Mouse (Mus musculus): ENCODE measurements around the gene Atox1. TPM values are rescaled to one million over a fixed set of nuclear protein-coding genes. Genes with fewer than 3 reads are reported as not detected.
"Not testable (repeated sequence)": the region's sequence is repeated elsewhere in the genome, so short reads cannot be mapped to it uniquely, and the experiment has no call there.

Atox1 gene
- polyA plus RNA-seq, 1 experiment = 237 TPM

DNA sequence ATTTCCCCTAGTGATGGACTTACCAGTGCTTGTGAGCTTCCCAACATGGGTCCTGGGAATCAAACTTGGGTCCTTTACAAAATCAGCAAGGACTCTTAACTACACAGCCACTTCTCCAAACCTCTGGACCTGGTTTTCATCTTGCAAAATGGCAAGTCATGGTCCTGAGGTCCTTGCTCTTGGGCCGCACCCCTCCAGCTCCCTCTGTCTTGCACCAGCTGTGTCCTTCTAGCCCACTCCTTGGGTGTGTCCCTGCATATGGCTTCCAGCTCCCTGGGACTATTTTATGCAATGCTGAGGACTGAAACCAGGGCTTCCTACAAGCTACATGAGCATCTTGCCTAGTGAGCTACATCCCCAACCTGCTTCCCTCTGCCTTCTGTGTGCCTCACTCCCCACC is 38.1 kb downstream of the Atox1 start, which contains the start of gene Sparc:
Gene Sparc (minus strand): TSS at position 206 of the 400 bp plus-strand sequence.
- no peak for TF ChIP-seq CTCF (IDR thresholded peaks at IDR 0.05; ENCODE audit: extremely low read depth, insufficient read depth, insufficient read length, insufficient replicate concordance)
- TF ChIP-seq POLR2A (IDR thresholded peaks at IDR 0.05; ENCODE audit: low read depth, low read length) = no peak
- Histone ChIP-seq H3K27ac (ENCODE audit: insufficient read depth, low read length) (no peak within 1 kb of the TSS), H3K4me1 (ENCODE audit: control insufficient read depth, insufficient read depth, insufficient read length) (no peaks in the 10 kb centered on the region), H3K27me3 (ENCODE audit: control insufficient read depth, insufficient read depth, low read length) (no peaks in the 10 kb centered on the region), H3K4me3 (ENCODE audit: extremely low read depth, insufficient read depth, insufficient read length) (no peak within 1 kb of the TSS), H3K36me3 (ENCODE audit: control insufficient read depth, insufficient read depth, low read length) (no peaks in the 10 kb centered on the region)
- DNase-seq (ENCODE audit: low read depth in 1 of 2, low spot score in 2 of 2) = no peak
- WGBS = 96% methylated on average over 1 of the region's 1 CpGs

GRCm38 (mm10) chr11:55419678-55420307 is 41.2 kb downstream of the Atox1 start:
- TF ChIP-seq POLR2A (IDR thresholded peaks at IDR 0.05; ENCODE audit: low read depth, low read length) (peak; percentile 36), CTCF (IDR thresholded peaks at IDR 0.05; ENCODE audit: extremely low read depth, insufficient read depth, insufficient read length, insufficient replicate concordance) (no peak)
- peak overlapping the region; percentile 47; the same call in 1 of the 2 replicates for H3K4me3 ChIP-seq (ENCODE audit: extremely low read depth, insufficient read depth, insufficient read length)
- H3K27me3 ChIP-seq (ENCODE audit: control insufficient read depth, insufficient read depth, low read length) = no peaks in the 10 kb centered on the region
- H3K36me3 ChIP-seq (ENCODE audit: control insufficient read depth, insufficient read depth, low read length) = no peaks in the 10 kb centered on the region
- no peak for DNase-seq (ENCODE audit: low read depth in 1 of 2, low spot score in 2 of 2)
- H3K27ac ChIP-seq (ENCODE audit: insufficient read depth, low read length) = peak overlapping the region; percentile 70
- 55% methylated on average over 9 of the region's 9 CpGs for WGBS
- no peaks in the 10 kb centered on the region; the same call in 1 of the 2 replicates for H3K4me1 ChIP-seq (ENCODE audit: control insufficient read depth, insufficient read depth, insufficient read length)

GRCm38 (mm10) chr11:55419296-55419677 is 41.8 kb downstream of the Atox1 start:
- no peak for DNase-seq (ENCODE audit: low read depth in 1 of 2, low spot score in 2 of 2)
- H3K27me3 ChIP-seq (ENCODE audit: control insufficient read depth, insufficient read depth, low read length) = no peaks in the 10 kb centered on the region
- no peaks in the 10 kb centered on the region; the same call in 1 of the 2 replicates for H3K4me1 ChIP-seq (ENCODE audit: control insufficient read depth, insufficient read depth, insufficient read length)
- WGBS = 65% methylated on average over 4 of the region's 4 CpGs
- peak overlapping the region; percentile 70 for H3K27ac ChIP-seq (ENCODE audit: insufficient read depth, low read length)
- TF ChIP-seq CTCF (IDR thresholded peaks at IDR 0.05; ENCODE audit: extremely low read depth, insufficient read depth, insufficient read length, insufficient replicate concordance) (no peak), POLR2A (IDR thresholded peaks at IDR 0.05; ENCODE audit: low read depth, low read length) (no peak)
- H3K4me3 ChIP-seq (ENCODE audit: extremely low read depth, insufficient read depth, insufficient read length) = peak overlapping the region; percentile 47
- no peaks in the 10 kb centered on the region for H3K36me3 ChIP-seq (ENCODE audit: control insufficient read depth, insufficient read depth, low read length)

DNA sequence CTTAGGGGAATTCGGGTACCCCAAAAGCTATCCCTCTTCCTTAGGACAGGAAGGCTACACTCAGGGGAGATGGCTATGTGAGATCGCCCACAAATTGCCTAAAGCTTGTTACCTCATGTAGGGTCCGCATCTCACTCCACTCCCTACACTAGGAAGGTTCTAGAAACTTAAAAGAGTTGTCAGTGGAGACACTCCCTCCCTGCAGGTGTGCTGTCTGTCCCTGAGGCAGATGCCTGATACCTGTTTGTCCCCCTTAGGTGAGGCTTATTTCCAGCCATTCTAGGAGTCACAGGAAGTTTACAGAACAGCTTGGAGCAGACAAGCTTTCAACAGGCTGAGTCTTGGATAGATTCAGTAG is 42.4 kb downstream of the Atox1 start:
- DNase-seq (ENCODE audit: low read depth in 1 of 2, low spot score in 2 of 2) = no peak
- 47% methylated on average over 3 of the region's 3 CpGs for WGBS
- no peak for TF ChIP-seq CTCF (IDR thresholded peaks at IDR 0.05; ENCODE audit: extremely low read depth, insufficient read depth, insufficient read length, insufficient replicate concordance)
- TF ChIP-seq POLR2A (IDR thresholded peaks at IDR 0.05; ENCODE audit: low read depth, low read length) = no peak
- H3K36me3 ChIP-seq (ENCODE audit: control insufficient read depth, insufficient read depth, low read length) = no peaks in the 10 kb centered on the region
- H3K4me1 ChIP-seq (ENCODE audit: control insufficient read depth, insufficient read depth, insufficient read length) = no peaks in the 10 kb centered on the region; the same call in 1 of the 2 replicates
- 0 out of 2 replicates have a peak overlapping the region, but pooled peaks have one; percentile 70 for H3K27ac ChIP-seq (ENCODE audit: insufficient read depth, low read length)
- no peaks in the 10 kb centered on the region for H3K27me3 ChIP-seq (ENCODE audit: control insufficient read depth, insufficient read depth, low read length)
- H3K4me3 ChIP-seq (ENCODE audit: extremely low read depth, insufficient read depth, insufficient read length) = peak overlapping the region; percentile 47; the same call in 1 of the 2 replicates

DNA sequence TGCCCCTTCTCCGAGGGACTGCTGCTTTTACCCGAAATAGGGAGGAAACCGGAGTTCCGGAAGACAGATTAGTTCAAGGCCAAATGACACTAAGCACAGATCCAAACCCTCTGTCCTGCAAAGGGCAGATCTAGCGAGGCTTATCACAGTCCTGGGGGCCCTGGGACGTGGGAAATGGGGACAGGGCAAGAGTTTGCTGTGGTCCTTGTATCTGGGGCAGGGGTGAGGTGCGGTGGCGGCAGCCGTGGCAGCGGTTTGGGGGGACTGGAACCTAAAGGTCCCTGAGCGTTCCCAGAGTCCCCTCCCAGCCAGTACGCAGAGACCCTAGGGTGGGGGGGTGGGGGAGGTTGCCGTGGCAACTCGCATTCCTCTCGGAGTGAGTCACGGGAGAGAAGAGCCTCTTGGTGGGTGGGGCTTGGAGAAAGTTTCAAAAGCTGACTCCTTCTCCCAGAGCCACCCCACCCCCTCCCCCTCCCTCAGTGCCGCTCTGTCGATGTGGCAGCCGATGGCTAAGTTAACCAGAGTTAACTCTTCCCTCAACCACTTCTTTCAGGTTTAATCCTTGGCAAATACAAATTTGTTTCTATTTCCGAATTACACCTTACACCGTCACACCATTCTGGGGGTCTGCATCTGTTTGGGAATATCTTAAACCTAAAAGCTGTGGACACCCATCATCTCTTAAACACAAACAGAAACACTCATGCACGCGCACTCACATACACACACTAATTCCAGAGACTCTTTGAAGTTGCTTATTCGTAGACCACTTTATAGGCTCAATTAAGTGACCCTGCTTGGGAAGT is 42.9 kb downstream of the Atox1 start:
- Histone ChIP-seq H3K27me3 (ENCODE audit: control insufficient read depth, insufficient read depth, low read length) (no peaks in the 10 kb centered on the region), H3K36me3 (ENCODE audit: control insufficient read depth, insufficient read depth, low read length) (no peaks in the 10 kb centered on the region), H3K27ac (ENCODE audit: insufficient read depth, low read length) (peak overlapping the region; percentile 75), H3K4me1 (ENCODE audit: control insufficient read depth, insufficient read depth, insufficient read length) (no peaks in the 10 kb centered on the region; the same call in 1 of the 2 replicates), H3K4me3 (ENCODE audit: extremely low read depth, insufficient read depth, insufficient read length) (peak overlapping the region; percentile 33; the same call in 1 of the 2 replicates)
- TF ChIP-seq CTCF (IDR thresholded peaks at IDR 0.05; ENCODE audit: extremely low read depth, insufficient read depth, insufficient read length, insufficient replicate concordance) = no peak
- 13% methylated on average over 24 of the region's 24 CpGs for WGBS
- DNase-seq (ENCODE audit: low read depth in 1 of 2, low spot score in 2 of 2) = no peak

DNA sequence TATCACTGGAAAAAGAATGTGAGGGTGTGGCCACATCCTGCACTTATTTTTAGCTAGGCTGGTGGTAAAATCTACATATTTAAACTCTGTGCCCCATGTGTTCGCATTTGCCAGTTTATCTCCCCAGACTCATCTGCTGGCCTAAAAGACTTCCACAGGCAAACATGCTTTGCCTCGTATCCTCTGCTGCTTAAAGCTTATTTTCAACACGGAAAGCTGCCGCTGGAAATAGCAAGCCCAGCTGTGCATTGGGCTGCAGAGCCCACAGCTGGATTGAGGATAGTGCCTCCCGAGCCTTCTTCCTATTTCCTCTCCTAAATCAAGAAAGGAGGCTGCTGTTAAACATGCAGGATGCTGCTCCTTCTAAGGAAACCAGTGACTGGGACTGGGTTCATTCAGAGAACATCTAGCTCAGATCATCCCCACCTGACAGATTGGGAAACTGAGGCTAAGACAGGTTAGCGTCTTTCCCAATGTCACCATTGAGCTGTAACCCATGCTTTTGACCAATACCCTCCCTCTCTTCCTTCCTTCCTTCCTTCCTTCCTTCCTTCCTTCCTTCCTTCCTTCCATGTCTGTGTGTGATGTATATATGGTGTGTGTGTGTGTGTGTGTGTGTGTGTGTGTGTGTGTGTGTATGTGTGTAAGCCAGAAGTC is 44.3 kb downstream of the Atox1 start:
- H3K27me3 ChIP-seq (ENCODE audit: control insufficient read depth, insufficient read depth, low read length) = no peaks in the 10 kb centered on the region
- no peak overlapping the region for H3K4me3 ChIP-seq (ENCODE audit: extremely low read depth, insufficient read depth, insufficient read length)
- WGBS = 41% methylated on average over 6 of the region's 6 CpGs
- no peak for TF ChIP-seq POLR2A (IDR thresholded peaks at IDR 0.05; ENCODE audit: low read depth, low read length)
- TF ChIP-seq CTCF (IDR thresholded peaks at IDR 0.05; ENCODE audit: extremely low read depth, insufficient read depth, insufficient read length, insufficient replicate concordance) = no peak
- no peak overlapping the region for H3K27ac ChIP-seq (ENCODE audit: insufficient read depth, low read length)
- no peak for DNase-seq (ENCODE audit: low read depth in 1 of 2, low spot score in 2 of 2)
- H3K36me3 ChIP-seq (ENCODE audit: control insufficient read depth, insufficient read depth, low read length) = no peaks in the 10 kb centered on the region
- no peaks in the 10 kb centered on the region; the same call in 1 of the 2 replicates for H3K4me1 ChIP-seq (ENCODE audit: control insufficient read depth, insufficient read depth, insufficient read length)

GRCm38 (mm10) chr11:55415731-55416130 is 45.3 kb downstream of the Atox1 start:
- DNase-seq (ENCODE audit: low read depth in 1 of 2, low spot score in 2 of 2); H3K27ac ChIP-seq (ENCODE audit: insufficient read depth, low read length); H3K27me3 ChIP-seq (ENCODE audit: control insufficient read depth, insufficient read depth, low read length); H3K4me1 ChIP-seq (ENCODE audit: control insufficient read depth, insufficient read depth, insufficient read length); H3K36me3 ChIP-seq (ENCODE audit: control insufficient read depth, insufficient read depth, low read length); H3K4me3 ChIP-seq (ENCODE audit: extremely low read depth, insufficient read depth, insufficient read length): not testable (repeated sequence)
- 80% methylated on average over 6 of the region's 6 CpGs for WGBS

Measured in spleen, adult 2 months (tissue).